Mouse (Mus musculus): Measurements from ENCODE around the gene Adgrf1. TPM values are rescaled to one million over a fixed set of nuclear protein-coding genes. Genes with fewer than 3 reads are reported as not detected.

Adgrf1 gene
- polyA plus RNA-seq, 1 experiment, result not detected

- TF ChIP-seq CTCF (IDR thresholded peaks at IDR 0.05; ENCODE audit: borderline replicate concordance, extremely low read depth, insufficient read depth, insufficient read length) (peak; percentile 36; the same call in 1 of the 2 replicates), POLR2A (IDR thresholded peaks at IDR 0.05; ENCODE audit: borderline replicate concordance, extremely low read depth, insufficient read depth, insufficient read length, poor library complexity, severe bottlenecking) (no peak)
- DNase-seq (ENCODE audit: low read depth), result no peak
These were observed 2.9 kb upstream of the Adgrf1 start for GRCm38 (mm10) chr17:43267046-43267749.

GRCm38 (mm10) chr17:43276220-43276619 lies 6.1 kb downstream of the Adgrf1 start:
- DNase-seq (ENCODE audit: low read depth), result no peak
- TF ChIP-seq POLR2A (IDR thresholded peaks at IDR 0.05; ENCODE audit: borderline replicate concordance, extremely low read depth, insufficient read depth, insufficient read length, poor library complexity, severe bottlenecking), result no peak
- TF ChIP-seq CTCF (IDR thresholded peaks at IDR 0.05; ENCODE audit: borderline replicate concordance, extremely low read depth, insufficient read depth, insufficient read length), result no peak

DNA sequence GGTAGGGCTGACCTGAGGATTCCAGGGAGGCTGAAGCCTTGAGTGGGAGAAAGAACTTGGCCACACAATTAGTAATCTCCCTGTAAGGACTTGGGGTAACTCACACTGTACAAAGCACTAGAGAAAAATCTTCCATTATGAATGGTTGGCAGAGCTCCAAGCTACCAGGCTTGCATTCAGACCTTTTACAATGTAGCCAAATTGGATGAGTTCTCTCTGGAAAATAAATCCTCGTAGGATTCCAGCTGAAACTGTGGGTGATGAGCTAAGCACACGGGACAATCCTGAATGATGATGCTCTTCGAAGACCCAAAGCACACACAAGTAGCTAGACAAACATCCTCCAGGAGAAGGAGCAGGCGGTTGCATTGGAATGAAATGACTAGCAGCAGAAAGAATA lies 7.1 kb downstream of the Adgrf1 start:
- no peak for TF ChIP-seq POLR2A (IDR thresholded peaks at IDR 0.05; ENCODE audit: borderline replicate concordance, extremely low read depth, insufficient read depth, insufficient read length, poor library complexity, severe bottlenecking)
- TF ChIP-seq CTCF (IDR thresholded peaks at IDR 0.05; ENCODE audit: borderline replicate concordance, extremely low read depth, insufficient read depth, insufficient read length), result no peak
- peak; percentile 89 for DNase-seq (ENCODE audit: low read depth)

- TF ChIP-seq CTCF (IDR thresholded peaks at IDR 0.05; ENCODE audit: borderline replicate concordance, extremely low read depth, insufficient read depth, insufficient read length) (no peak), POLR2A (IDR thresholded peaks at IDR 0.05; ENCODE audit: borderline replicate concordance, extremely low read depth, insufficient read depth, insufficient read length, poor library complexity, severe bottlenecking) (no peak)
- peak; percentile 12 for DNase-seq (ENCODE audit: low read depth)
These were observed 9.5 kb downstream of the Adgrf1 start for GRCm38 (mm10) chr17:43279671-43280070.

DNA sequence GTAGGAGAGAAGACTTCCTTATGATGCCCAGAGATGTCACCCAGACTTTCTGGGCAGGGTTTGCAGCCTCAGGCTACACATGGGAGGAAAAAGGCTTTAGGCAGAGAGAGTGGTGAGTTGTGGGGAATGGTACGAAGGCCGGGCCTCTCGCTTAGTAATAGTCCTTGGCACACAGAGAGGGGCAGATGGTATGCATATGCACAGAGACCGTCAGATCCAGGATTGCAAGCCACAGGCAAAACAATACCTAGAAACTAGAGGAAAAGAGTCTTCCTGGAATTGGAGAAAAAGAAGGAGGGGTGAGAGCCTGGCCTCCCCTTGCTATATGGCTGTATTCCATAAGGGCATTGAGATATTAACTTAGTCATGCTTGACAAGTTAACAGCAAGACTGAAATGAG lies 12.2 kb downstream of the Adgrf1 start:
- TF ChIP-seq POLR2A (IDR thresholded peaks at IDR 0.05; ENCODE audit: borderline replicate concordance, extremely low read depth, insufficient read depth, insufficient read length, poor library complexity, severe bottlenecking) (no peak), CTCF (IDR thresholded peaks at IDR 0.05; ENCODE audit: borderline replicate concordance, extremely low read depth, insufficient read depth, insufficient read length) (no peak)

DNA sequence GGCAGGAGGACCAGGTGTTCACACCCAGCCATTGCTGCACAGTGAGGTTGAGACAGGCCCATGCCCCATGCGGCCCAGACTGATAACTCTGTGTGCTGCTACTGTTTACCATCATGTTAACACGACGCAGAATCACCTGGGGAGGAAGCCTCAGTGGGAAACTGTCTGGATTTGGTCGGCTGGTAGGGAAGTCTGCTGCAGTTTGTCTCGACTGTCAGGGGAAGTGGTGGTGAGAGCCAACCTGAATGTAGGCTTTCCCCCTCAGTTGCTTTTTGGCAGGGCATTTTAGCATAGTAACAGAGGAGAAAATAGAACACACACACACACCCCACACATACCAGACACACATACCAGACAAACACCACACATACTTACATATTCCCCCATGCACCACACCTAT lies 12.7 kb downstream of the Adgrf1 start:
- no peak for DNase-seq (ENCODE audit: low read depth)
- TF ChIP-seq POLR2A (IDR thresholded peaks at IDR 0.05; ENCODE audit: borderline replicate concordance, extremely low read depth, insufficient read depth, insufficient read length, poor library complexity, severe bottlenecking) (no peak), CTCF (IDR thresholded peaks at IDR 0.05; ENCODE audit: borderline replicate concordance, extremely low read depth, insufficient read depth, insufficient read length) (no peak)

More for the DNA sequence above, 12.2 kb downstream of the Adgrf1 start:
- peak; percentile 44 for DNase-seq (ENCODE audit: low read depth)

- no peak for TF ChIP-seq CTCF (IDR thresholded peaks at IDR 0.05; ENCODE audit: borderline replicate concordance, extremely low read depth, insufficient read depth, insufficient read length)
- no peak for TF ChIP-seq POLR2A (IDR thresholded peaks at IDR 0.05; ENCODE audit: borderline replicate concordance, extremely low read depth, insufficient read depth, insufficient read length, poor library complexity, severe bottlenecking)
- DNase-seq (ENCODE audit: low read depth), result no peak
These were observed 29.4 kb downstream of the Adgrf1 start for GRCm38 (mm10) chr17:43299515-43299914.

- DNase-seq (ENCODE audit: low read depth), result no peak
- TF ChIP-seq POLR2A (IDR thresholded peaks at IDR 0.05; ENCODE audit: borderline replicate concordance, extremely low read depth, insufficient read depth, insufficient read length, poor library complexity, severe bottlenecking) (no peak), CTCF (IDR thresholded peaks at IDR 0.05; ENCODE audit: borderline replicate concordance, extremely low read depth, insufficient read depth, insufficient read length) (no peak)
These were observed 56.0 kb downstream of the Adgrf1 start for GRCm38 (mm10) chr17:43325986-43326671.

GRCm38 (mm10) chr17:43326726-43327700 lies 56.9 kb downstream of the Adgrf1 start:
- DNase-seq (ENCODE audit: low read depth), result peak; percentile 94
- TF ChIP-seq CTCF (IDR thresholded peaks at IDR 0.05; ENCODE audit: borderline replicate concordance, extremely low read depth, insufficient read depth, insufficient read length) (peak; percentile 71; the same call in 1 of the 2 replicates), POLR2A (IDR thresholded peaks at IDR 0.05; ENCODE audit: borderline replicate concordance, extremely low read depth, insufficient read depth, insufficient read length, poor library complexity, severe bottlenecking) (0 out of 2 replicates have a peak, but pooled peaks have one; percentile 10)

DNA sequence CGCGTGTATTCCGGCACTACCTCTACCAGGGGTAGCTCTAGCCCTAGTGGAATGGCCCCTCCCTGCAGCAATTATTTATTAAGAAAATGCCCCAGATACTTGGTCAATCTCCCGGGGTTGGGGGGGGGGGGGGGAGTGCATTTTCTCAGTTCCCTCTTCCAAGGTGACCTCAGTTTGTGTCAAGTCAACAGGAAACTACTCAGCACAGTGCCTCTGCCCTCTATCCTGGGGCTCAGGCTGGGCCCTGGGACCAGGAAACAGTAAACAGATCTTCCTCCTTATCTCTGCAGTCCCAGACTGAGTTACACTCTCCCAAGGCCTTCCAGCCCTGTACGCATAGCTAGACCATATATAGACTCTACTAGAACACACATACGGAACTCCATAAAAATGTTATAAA lies 57.7 kb downstream of the Adgrf1 start:
- TF ChIP-seq CTCF (IDR thresholded peaks at IDR 0.05; ENCODE audit: borderline replicate concordance, extremely low read depth, insufficient read depth, insufficient read length), result no peak
- TF ChIP-seq POLR2A (IDR thresholded peaks at IDR 0.05; ENCODE audit: borderline replicate concordance, extremely low read depth, insufficient read depth, insufficient read length, poor library complexity, severe bottlenecking), result no peak
- no peak for DNase-seq (ENCODE audit: low read depth)

- no peak for DNase-seq (ENCODE audit: low read depth)
- TF ChIP-seq CTCF (IDR thresholded peaks at IDR 0.05; ENCODE audit: borderline replicate concordance, extremely low read depth, insufficient read depth, insufficient read length) (no peak), POLR2A (IDR thresholded peaks at IDR 0.05; ENCODE audit: borderline replicate concordance, extremely low read depth, insufficient read depth, insufficient read length, poor library complexity, severe bottlenecking) (no peak)
These were observed 59.1 kb downstream of the Adgrf1 start for GRCm38 (mm10) chr17:43329216-43329615.

All from brain, embryonic 14.5 days (tissue).